Mouse (Mus musculus) hindbrain, embryonic 16.5 days (tissue): ENCODE measurements at regions not wholly inside any gene's neighbourhood (a gene's known extent, or its start where the extent isn't known, plus 50 kb on each side); places are given as distances from the start of the nearest gene placed in this dataset.

Source experiments
- ATAC-seq: fragments of 200-750 bp; cut with Nextera tagmentation; 2 replicates; pipeline ENCODE4 v1.8.0; 2017; ENCODE audit warnings: moderate TSS enrichment, moderate library complexity
- H3K27ac ChIP-seq: fragments of 300-500 bp; sonication (generic); 2 replicates; pipeline ENCODE4 v1.5.1; 2014; ENCODE audit warnings: low read depth, mild to moderate bottlenecking, control low read depth, low read length, moderate library complexity
- H3K27me3 ChIP-seq: fragments of 300-500 bp; sonication (generic); replicated peaks from 2 replicates; pipeline ENCODE4 v1.6.1; 2014; ENCODE audit warnings: low read length; ENCODE audit not compliant: control insufficient read depth, insufficient read depth
- H3K36me3 ChIP-seq: fragments of 300-500 bp; sonication (generic); 2 replicates; pipeline ENCODE4 v1.6.1; 2014; ENCODE audit warnings: mild to moderate bottlenecking, low read length, moderate library complexity, mixed read lengths; ENCODE audit not compliant: control insufficient read depth, insufficient read depth
- H3K4me1 ChIP-seq: fragments of 300-500 bp; sonication (generic); 2 replicates; pipeline ENCODE4 v1.6.1; 2014; ENCODE audit warnings: low read depth, low read length; ENCODE audit not compliant: control insufficient read depth, insufficient read depth
- H3K4me2 ChIP-seq: fragments of 300-500 bp; sonication (generic); 2 replicates; pipeline ENCODE4 v1.6.1; 2014; ENCODE audit warnings: mild to moderate bottlenecking, low read length, control low read depth, moderate library complexity
- H3K4me3 ChIP-seq: fragments of 300-500 bp; sonication (generic); 2 replicates; pipeline ENCODE4 v1.5.1; 2014; ENCODE audit warnings: mild to moderate bottlenecking, low read length, control low read depth, moderate library complexity
- H3K9ac ChIP-seq: fragments of 300-500 bp; sonication (generic); 2 replicates; pipeline ENCODE4 v1.6.1; 2014; ENCODE audit warnings: low read depth, mild to moderate bottlenecking, control low read depth, low read length, moderate library complexity
- H3K9me3 ChIP-seq: fragments of 300-500 bp; sonication (generic); 2 replicates; pipeline ENCODE4 v1.6.1; 2014; ENCODE audit warnings: mild to moderate bottlenecking, low read length, moderate library complexity; ENCODE audit not compliant: control insufficient read depth
- whole genome bisulfite sequencing: fragments of 180-500 bp; shearing (Covaris S2); extraction: QIAGEN DNeasy Blood & Tissue Kit; methylation state at CpG from one replicate; pipeline ENCODE4 v1.1.7; 2014; 5-methylcytosine and 5-hydroxymethylcytosine counted together

DNA sequence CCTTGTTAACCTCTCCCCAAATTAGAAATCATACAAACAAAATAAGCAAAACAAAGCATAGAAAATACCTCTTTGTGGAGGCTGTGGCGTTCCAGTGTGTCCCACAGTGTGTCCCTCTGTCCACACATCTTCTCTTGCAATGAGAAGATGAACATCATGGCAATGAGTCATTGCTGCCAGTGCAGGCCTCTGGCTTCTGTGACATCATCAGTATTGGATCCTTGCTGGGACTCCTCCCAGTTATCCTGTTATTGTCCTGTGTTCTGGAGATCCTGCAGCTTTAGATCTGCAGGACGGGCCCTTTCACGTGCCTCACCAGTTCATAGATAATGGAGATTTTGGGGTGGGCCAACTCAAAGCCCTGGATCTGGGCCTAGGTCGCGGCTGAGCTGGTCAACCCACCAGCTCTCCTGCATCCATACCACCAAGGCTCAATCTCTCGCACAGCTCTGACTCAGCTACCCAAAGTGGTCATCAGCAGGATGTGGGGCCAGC, 80.9 kb downstream of the Tmem212 start:
- Histone ChIP-seq H3K4me2 (no peak overlapping the region), H3K4me1 (no peaks in the 10 kb centered on the region), H3K4me3 (no peak overlapping the region), H3K9ac (no peak overlapping the region), H3K9me3 (no peaks in the 10 kb centered on the region), H3K36me3 (no peaks in the 10 kb centered on the region), H3K27ac (no peak overlapping the region), H3K27me3 (no peaks in the 10 kb centered on the region)
- no peak for ATAC-seq
- 92% methylated on average over 6 of the region's 6 CpGs for WGBS

- Histone ChIP-seq H3K9ac (no peak overlapping the region), H3K4me2 (no peak overlapping the region), H3K4me3 (no peak overlapping the region), H3K27ac (no peak overlapping the region), H3K36me3 (no peaks in the 10 kb centered on the region), H3K27me3 (no peaks in the 10 kb centered on the region), H3K9me3 (no peaks in the 10 kb centered on the region), H3K4me1 (no peaks in the 10 kb centered on the region)
- no peak for ATAC-seq
- 70% methylated on average over 5 of the region's 5 CpGs for WGBS
Measured at GRCm38 (mm10) chr3:27804271-27804670, 91.9 kb downstream of the Tmem212 start.

GRCm38 (mm10) chr3:27791633-27791951, 80.5 kb upstream of the Fndc3b start:
- WGBS: 88% methylated on average over 3 of the region's 3 CpGs
- H3K9me3 ChIP-seq: no peaks in the 10 kb centered on the region
- H3K4me2 ChIP-seq: no peak overlapping the region
- H3K4me1 ChIP-seq: no peaks in the 10 kb centered on the region
- no peak overlapping the region for H3K4me3 ChIP-seq
- no peaks in the 10 kb centered on the region for H3K36me3 ChIP-seq
- H3K27me3 ChIP-seq: no peaks in the 10 kb centered on the region
- no peak overlapping the region for H3K27ac ChIP-seq
- ATAC-seq: no peak
- no peak overlapping the region for H3K9ac ChIP-seq

- Histone ChIP-seq H3K4me2 (no peak overlapping the region), H3K27ac (no peak overlapping the region), H3K27me3 (no peaks in the 10 kb centered on the region), H3K4me1 (no peaks in the 10 kb centered on the region), H3K9me3 (no peaks in the 10 kb centered on the region), H3K9ac (no peak overlapping the region), H3K36me3 (no peaks in the 10 kb centered on the region), H3K4me3 (no peak overlapping the region)
- ATAC-seq: no peak
- 90% methylated on average over 13 of the region's 13 CpGs for WGBS
Measured at GRCm38 (mm10) chr3:27790932-27791632, 80.0 kb upstream of the Fndc3b start.

DNA sequence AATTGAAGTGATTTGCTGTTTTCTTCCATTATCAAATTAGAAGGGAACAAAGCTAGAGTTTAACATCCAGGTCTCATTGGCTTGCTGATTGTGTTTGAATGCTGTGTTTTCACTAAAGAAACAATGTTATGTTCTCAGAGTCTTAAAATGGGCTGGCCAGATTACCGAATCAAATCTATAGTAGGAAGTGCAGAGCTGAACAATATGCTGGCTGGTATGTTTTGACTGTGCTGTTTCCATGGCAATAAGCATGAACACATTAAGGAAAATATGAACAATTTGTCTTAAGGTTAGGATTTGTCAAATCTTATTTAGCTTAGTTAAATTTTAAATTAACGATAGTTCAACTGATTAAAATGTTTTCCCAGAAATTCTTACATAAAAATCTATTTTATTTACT, 72.8 kb upstream of the Fndc3b start:
- Histone ChIP-seq H3K36me3 (no peaks in the 10 kb centered on the region), H3K9ac (no peak overlapping the region), H3K4me3 (no peak overlapping the region), H3K27ac (no peak overlapping the region), H3K4me2 (no peak overlapping the region), H3K27me3 (no peaks in the 10 kb centered on the region), H3K9me3 (no peaks in the 10 kb centered on the region), H3K4me1 (peaks cover 24% of the 10 kb centered on the region)
- 51% methylated on average over 2 of the region's 2 CpGs for WGBS
- ATAC-seq: no peak

DNA sequence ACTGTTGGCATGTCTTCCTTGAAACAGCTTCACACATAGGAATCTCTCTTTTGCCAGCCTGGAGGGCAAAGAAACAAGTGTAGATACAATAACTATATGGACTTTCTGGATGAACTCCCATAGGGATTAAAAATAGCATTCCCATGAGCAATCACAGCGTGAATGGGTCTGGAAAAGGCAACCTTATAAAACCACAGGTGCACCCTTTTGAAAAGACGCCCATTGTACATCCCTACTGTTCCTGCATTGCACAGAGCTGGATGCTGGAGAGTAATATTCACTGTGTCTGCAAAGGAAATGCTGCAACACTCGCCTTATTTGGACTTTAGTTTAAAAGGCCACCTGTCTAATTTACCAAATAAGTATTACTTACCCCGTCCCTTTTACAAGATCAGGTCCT, 72.4 kb upstream of the Fndc3b start:
- no peak for ATAC-seq
- Histone ChIP-seq H3K27ac (0 out of 2 replicates have a peak overlapping the region, but pooled peaks have one; percentile 23), H3K4me3 (no peak overlapping the region), H3K9ac (no peak overlapping the region), H3K4me2 (no peak overlapping the region), H3K4me1 (peaks cover 24% of the 10 kb centered on the region), H3K36me3 (no peaks in the 10 kb centered on the region), H3K27me3 (no peaks in the 10 kb centered on the region), H3K9me3 (no peaks in the 10 kb centered on the region)
- 62% methylated on average over 4 of the region's 4 CpGs for WGBS

- peak overlapping the region; percentile 43; the same call in 1 of the 2 replicates for H3K9ac ChIP-seq
- no peaks in the 10 kb centered on the region for H3K9me3 ChIP-seq
- WGBS: 29% methylated on average over 19 of the region's 19 CpGs
- no peaks in the 10 kb centered on the region for H3K27me3 ChIP-seq
- ATAC-seq: peak; percentile 78
- H3K36me3 ChIP-seq: no peaks in the 10 kb centered on the region
- no peak overlapping the region for H3K4me3 ChIP-seq
- H3K27ac ChIP-seq: peak overlapping the region; percentile 70
- H3K4me2 ChIP-seq: peak overlapping the region; percentile 42
- H3K4me1 ChIP-seq: peaks cover 24% of the 10 kb centered on the region
Measured at GRCm38 (mm10) chr3:27782056-27782765, 71.1 kb upstream of the Fndc3b start.

- Histone ChIP-seq H3K4me1 (peaks cover 24% of the 10 kb centered on the region), H3K9me3 (no peaks in the 10 kb centered on the region), H3K27me3 (no peaks in the 10 kb centered on the region), H3K36me3 (no peaks in the 10 kb centered on the region), H3K4me2 (no peak overlapping the region), H3K4me3 (no peak overlapping the region), H3K27ac (no peak overlapping the region), H3K9ac (no peak overlapping the region)
- peak; percentile 55 for ATAC-seq
- 36% methylated on average over 7 of the region's 7 CpGs for WGBS
Measured at GRCm38 (mm10) chr3:27779892-27780291, 68.8 kb upstream of the Fndc3b start.

- no peak overlapping the region for H3K27ac ChIP-seq
- WGBS: 96% methylated on average over 6 of the region's 6 CpGs
- no peaks in the 10 kb centered on the region for H3K36me3 ChIP-seq
- H3K9me3 ChIP-seq: no peaks in the 10 kb centered on the region
- H3K4me2 ChIP-seq: no peak overlapping the region
- no peak for ATAC-seq
- H3K4me1 ChIP-seq: peaks cover 17% of the 10 kb centered on the region
- H3K9ac ChIP-seq: no peak overlapping the region
- H3K27me3 ChIP-seq: no peaks in the 10 kb centered on the region
- H3K4me3 ChIP-seq: no peak overlapping the region
Measured at GRCm38 (mm10) chr3:27777751-27778150, 66.6 kb upstream of the Fndc3b start.
